Mouse (Mus musculus): ENCODE measurements around the gene Ctu1. TPM values are rescaled to one million over a fixed set of nuclear protein-coding genes. Genes with fewer than 3 reads are reported as not detected.

Ctu1 gene
- total RNA-seq (2021) = 10 to 100 TPM; 10.9 to 11.1 TPM
- long read RNA-seq, experiment 1, transcript Ctu1-201 (3 exons, 2,475 nt) = major isoform, 5 of 8 reads
- long read RNA-seq, experiment 1, partial matches to known transcripts = 1 of 8 reads
- long read RNA-seq, experiment 1, other reads (novel, unspliced or antisense) = 2 of 8 reads
- long read RNA-seq, experiment 2, transcript Ctu1-201 (3 exons, 2,475 nt) = major isoform, 10 of 10 reads
- long read RNA-seq, experiment 2, partial matches to known transcripts = 0 of 10 reads
- long read RNA-seq, experiment 2, other reads (novel, unspliced or antisense) = 0 of 10 reads

DNA sequence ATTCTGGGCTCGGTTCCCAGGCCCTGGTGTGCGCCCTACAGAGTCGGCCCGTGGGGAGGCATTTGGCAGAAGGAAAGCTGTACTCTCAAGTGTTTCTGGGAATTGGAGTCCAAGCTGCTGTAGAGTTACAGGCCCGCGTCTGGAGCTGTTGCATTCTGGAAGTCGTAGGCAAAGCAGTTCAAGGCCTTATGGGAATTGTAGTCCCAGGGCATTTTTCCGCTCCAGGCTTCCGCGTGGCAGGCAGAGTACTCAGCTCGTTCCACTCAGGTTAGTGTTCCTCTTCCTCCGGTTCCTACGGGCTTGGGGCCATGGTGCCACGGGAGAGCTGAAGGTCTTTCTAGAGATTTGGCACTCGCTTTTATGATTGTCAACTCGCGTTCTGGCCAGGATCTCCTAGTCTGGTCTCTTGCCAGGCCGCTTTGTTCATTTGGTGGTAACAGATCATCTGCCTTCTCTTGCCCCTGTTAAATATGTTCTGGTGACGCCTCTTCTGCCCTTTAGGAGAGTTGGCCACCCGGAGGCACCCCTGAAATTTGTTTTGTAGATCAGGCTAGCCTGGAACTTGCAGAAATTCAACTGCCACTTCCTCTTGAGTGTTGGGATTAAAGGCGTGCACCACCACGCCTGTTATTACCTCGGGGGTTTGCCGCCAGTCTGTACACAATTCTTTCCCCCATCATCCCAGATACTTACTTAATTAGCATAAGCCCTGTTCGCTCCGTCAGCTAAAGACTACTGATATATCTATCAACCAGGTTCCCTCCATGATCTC lies at the start of gene Ctu1:
Gene Ctu1, plus strand, starts transcription at position 208 of the 772 bp plus-strand sequence.
- peak; percentile 89 to 97 for DNase-seq (ENCODE audit: low spot score in 2 of 2)
- TF ChIP-seq CTCF (conservative IDR thresholded peaks at IDR 0.05) = 0 out of 2 replicates have a peak, but pooled peaks have one; percentile 14
- H3K4me3 ChIP-seq = peak within 1 kb of the TSS; percentile 79
- H3K27ac ChIP-seq = peak within 1 kb of the TSS; percentile 92

DNA sequence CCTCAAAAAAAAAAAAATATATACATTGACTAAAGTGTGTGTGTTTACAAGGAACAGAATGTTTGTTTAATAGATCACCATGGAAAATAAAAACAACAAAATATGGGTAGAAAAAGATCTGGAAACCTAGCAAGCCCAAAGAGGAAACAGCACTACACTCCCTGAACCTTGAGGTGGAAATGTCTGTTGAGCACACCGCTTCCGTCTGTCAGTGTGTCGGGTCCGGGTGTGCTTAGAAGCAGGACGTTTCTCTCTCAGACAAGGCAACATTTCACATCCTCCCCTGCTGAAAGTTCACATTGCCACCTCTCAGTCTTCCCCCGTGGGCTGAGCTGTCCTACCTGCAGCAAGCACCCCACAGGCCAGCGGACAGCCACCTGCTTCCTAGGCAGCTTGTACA lies 48.9 kb upstream of the Ctu1 start:
- no peak overlapping the region for H3K27ac ChIP-seq
- no peak overlapping the region for H3K4me3 ChIP-seq
- no peak for TF ChIP-seq CTCF (conservative IDR thresholded peaks at IDR 0.05)
- no peak for DNase-seq (ENCODE audit: low spot score in 2 of 2)

DNA sequence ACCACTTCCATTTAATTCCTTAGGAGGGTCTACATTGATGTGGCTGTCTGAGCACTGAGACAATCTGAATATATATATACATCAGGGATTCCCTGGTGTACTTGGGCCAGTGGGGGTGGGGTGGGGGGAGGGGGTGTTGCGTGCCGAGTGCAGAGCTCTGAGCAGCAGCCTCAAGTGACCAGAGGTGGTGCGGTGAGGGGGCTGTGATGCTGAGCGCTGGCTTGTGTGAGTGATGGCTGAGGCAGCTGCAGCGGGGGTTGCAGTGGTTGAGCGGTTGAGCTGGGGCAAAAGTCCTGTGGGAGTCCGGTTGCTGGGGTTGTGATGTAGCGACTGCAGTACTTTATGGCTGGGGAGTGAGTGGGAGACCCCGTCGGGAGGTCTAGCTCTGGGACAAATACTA lies 48.0 kb upstream of the Ctu1 start:
- no peak for TF ChIP-seq CTCF (conservative IDR thresholded peaks at IDR 0.05)
- no peak for DNase-seq (ENCODE audit: low spot score in 2 of 2)
- H3K27ac ChIP-seq = no peak overlapping the region
- peak overlapping the region; percentile 7; the same call in 1 of the 2 replicates for H3K4me3 ChIP-seq

DNA sequence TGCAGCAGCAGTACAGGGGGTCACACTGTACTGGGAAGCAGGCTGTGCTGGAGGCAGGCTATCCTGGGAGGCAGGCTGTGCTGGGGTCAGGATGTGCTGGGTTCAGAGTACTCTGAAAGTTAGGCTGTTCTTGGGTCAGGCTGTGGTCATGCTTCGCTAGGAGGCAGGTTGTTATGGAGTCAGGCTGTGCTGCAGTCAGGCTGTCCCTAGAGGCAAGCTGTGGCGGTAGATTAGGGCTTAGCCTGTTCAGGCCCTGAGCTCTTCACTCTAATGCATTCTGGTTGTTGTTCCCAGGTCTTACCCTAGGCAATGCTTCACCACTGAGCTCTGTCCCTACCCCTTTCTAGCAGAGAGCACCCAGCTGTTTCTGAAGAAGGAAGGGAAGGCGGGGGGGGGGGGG lies 46.8 kb upstream of the Ctu1 start:
- Histone ChIP-seq H3K27ac (no peak overlapping the region), H3K4me3 (no peak overlapping the region)
- DNase-seq (ENCODE audit: low spot score in 2 of 2) = no peak
- no peak for TF ChIP-seq CTCF (conservative IDR thresholded peaks at IDR 0.05)

DNA sequence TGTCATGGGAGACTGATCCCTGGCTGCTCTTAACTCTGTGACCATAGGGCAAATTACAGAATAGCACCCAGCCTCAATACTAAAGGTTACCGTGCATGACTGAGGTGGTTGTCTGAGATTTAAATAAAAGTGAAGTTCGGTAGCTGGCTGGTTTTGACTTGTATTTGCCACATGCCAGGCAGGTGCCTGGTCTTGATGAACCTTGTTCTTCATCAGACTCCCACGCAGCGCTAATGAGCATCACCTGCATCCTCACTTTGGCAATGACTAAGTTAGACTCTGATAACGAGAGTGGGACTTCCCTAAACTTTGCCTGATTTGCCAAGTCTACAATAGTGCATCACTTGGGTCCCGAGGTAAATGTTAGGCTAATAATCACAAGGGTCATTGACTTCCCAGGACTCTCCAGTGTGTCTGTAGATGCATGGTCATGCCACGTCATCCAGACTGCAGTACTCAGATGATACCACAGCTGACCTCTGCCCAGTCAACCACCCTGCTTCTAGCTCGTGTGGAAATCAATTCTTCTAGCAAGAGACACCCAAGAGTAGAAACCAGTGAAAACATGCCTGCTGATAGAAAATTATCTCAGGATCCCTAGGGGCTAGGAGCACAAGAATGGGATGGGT lies 45.9 kb upstream of the Ctu1 start:
- no peak for TF ChIP-seq CTCF (conservative IDR thresholded peaks at IDR 0.05)
- DNase-seq (ENCODE audit: low spot score in 2 of 2) = no peak
- Histone ChIP-seq H3K4me3 (no peak overlapping the region), H3K27ac (no peak overlapping the region)

DNA sequence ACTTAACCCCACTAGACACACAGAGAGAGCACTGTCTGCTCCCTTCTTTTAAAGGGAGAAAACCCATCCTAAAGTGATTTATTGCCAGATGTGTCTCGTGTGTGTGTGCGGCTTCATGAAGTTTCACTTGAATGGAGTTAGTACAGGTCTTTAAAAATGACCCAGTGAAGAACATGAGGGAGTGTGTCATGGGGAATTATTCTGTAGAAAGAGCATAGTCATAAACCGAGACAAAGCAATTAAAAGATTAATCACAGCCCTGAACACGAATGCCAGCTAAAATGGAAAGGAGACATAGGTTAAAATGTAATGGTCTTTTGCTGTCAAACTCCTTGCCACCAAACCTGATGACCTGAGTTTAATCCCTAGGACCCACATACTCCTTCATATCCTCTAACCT lies 37.9 kb upstream of the Ctu1 start:
- no peak for TF ChIP-seq CTCF (conservative IDR thresholded peaks at IDR 0.05)
- Histone ChIP-seq H3K4me3 (no peak overlapping the region), H3K27ac (no peak overlapping the region)
- DNase-seq (ENCODE audit: low spot score in 2 of 2) = no peak

DNA sequence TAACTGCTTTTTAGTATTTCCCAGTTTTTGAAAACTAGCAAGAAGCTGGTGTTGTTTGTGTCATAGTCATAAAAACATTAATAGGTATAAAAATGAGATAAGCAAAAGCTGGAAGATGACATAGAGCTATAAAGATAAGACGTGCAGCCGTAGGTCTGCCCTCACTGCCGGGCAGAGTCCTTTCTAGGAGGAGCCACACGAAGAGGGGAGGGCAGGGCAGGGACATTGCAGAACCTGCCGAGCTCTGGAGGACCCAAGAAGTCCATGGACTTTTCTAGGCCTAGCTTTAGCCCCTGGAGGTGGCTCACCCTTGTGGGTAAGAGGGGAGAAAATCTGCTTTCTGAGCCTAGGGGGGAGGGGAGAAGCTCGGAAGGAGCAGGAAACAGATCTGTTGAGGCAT lies 37.3 kb upstream of the Ctu1 start, which contains the start of gene Ceacam18:
Gene Ceacam18, plus strand, starts transcription at position 208 of the 400 bp plus-strand sequence.
- Histone ChIP-seq H3K27ac (no peak within 1 kb of the TSS), H3K4me3 (no peak within 1 kb of the TSS)
- no peak for TF ChIP-seq CTCF (conservative IDR thresholded peaks at IDR 0.05)
- no peak for DNase-seq (ENCODE audit: low spot score in 2 of 2)

DNA sequence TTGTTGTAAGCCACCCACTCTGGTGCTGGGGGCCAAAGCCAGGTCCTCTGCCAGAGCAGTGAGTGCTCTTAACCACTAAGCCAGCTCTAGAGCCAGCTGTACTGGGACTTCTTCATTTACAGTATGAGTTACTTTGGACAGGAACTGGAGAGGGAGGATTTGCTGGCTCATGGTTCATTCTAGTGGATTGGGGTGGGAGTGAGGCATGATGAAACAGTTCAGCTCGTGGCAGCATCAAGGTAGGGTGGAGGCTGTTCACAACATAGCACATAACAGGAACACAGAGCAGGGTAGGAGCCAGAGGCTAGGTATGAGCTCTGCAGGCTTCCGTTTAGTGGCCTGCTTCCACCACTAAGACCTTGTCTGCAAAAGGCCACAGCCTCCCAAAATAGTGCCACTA lies 35.6 kb upstream of the Ctu1 start:
- Histone ChIP-seq H3K27ac (no peak overlapping the region), H3K4me3 (no peak overlapping the region)
- DNase-seq (ENCODE audit: low spot score in 2 of 2) = no peak
- TF ChIP-seq CTCF (conservative IDR thresholded peaks at IDR 0.05) = no peak

DNA sequence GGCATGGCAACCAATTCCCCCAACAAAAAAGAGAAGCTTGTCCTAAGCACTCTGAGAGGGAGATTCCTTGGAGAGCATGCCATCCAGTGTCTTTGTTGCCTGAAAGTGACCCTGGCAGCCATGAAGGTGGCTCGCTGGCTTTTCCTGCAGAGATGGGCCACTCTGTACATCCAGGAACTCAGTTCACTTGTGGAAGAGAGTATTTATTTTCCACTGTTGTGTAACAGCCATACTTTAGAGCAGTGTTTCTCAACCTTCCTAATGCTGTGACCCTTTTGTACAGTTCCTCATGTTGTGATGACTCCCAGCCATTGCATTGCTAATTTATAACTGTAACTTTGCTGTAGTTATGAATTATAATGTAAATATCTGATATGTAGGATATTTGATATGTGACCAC lies 34.7 kb upstream of the Ctu1 start:
- no peak for TF ChIP-seq CTCF (conservative IDR thresholded peaks at IDR 0.05)
- Histone ChIP-seq H3K4me3 (no peak overlapping the region), H3K27ac (no peak overlapping the region)
- DNase-seq (ENCODE audit: low spot score in 2 of 2) = no peak

DNA sequence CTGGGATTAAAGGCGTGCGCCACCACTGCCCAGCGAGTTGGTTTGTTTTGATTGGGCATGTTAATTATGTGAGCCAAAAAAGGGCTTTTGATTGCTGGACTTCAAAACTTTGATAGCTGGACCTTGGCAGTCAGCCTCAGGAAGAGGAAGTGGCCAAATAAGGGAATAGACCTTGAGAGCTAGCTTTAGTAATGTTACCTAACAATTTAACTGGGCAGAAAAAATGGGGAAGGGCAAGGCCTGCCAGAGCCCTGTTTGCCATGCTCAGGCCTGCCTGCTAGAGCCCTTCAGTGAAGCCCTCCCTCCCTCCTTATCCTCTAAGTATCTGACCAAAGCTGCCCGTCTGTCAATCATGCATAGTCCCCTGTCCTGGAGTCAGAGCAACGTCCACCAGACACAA lies 29.2 kb upstream of the Ctu1 start:
- DNase-seq (ENCODE audit: low spot score in 2 of 2) = no peak
- Histone ChIP-seq H3K4me3 (no peak overlapping the region), H3K27ac (no peak overlapping the region)
- no peak for TF ChIP-seq CTCF (conservative IDR thresholded peaks at IDR 0.05)

DNA sequence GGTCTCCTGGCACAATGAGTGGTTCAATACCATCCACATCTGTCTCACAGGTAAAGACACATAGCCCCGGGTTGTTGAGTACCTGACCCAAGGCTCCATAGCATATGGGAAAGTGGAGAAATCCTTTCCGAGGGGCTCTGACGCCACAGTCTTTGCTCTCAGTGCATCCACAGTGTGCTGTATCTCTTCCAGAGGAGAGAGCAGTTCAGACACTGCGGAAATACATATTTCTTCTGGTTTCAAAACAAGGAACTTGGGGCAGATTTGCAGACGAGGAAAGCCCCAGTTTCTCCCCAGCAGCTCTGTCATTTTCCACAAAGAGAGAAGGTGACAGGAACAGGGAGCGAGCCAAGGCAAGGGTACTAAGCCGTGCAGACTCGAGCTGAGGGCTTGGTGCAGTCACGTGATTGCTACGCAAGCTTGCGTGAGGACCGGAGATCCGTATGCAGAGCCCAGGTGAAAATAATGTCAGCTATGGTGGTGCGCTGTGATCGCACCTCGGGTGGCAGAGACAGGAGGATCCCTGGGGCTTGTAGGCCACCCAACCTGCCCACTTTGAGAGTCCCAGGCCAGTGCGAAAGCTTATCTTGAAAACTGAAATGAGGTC lies 28.7 kb upstream of the Ctu1 start:
- Histone ChIP-seq H3K27ac (no peak overlapping the region), H3K4me3 (no peak overlapping the region)
- no peak for TF ChIP-seq CTCF (conservative IDR thresholded peaks at IDR 0.05)
- no peak for DNase-seq (ENCODE audit: low spot score in 2 of 2)

DNA sequence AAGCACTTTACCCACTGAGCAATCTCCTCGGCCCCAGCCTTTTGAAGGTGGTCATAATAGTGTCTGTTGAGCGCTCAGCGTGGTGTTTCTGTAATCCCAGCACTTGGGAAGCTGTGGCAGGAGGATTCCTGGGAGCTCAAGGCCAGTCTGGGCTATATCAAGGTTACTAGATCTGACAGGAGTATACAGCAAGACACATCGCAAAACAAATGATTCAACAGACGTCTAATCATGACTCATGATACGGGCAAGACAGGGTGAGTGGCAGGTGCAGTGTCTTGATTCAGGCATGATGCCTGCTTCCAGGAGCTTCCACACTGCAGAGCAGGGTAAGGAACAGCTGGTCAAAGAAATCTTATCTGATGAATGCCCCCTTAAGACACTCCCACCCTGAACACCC lies 19.1 kb upstream of the Ctu1 start:
- no peak overlapping the region for H3K27ac ChIP-seq
- TF ChIP-seq CTCF (conservative IDR thresholded peaks at IDR 0.05) = no peak
- H3K4me3 ChIP-seq = no peak overlapping the region
- no peak for DNase-seq (ENCODE audit: low spot score in 2 of 2)

DNA sequence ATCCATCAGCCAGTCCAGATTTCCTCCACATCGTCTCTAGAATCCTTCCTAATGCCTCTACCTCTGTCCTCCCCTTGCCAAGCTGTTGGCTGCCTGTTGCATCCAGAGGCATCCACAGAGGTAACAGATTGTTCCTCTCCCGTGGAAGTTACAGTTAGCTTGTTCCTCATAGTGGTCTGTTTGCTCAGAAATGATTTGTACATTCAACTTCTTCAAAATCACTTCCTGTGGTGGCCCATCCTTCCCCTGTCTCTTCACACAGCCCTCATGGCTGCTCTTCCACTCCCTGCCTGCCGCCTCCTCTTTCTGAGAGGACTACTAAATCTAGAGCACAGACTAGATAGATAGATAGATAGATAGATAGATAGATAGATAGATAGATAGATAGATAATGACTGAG lies 17.3 kb upstream of the Ctu1 start:
- DNase-seq (ENCODE audit: low spot score in 2 of 2) = no peak
- TF ChIP-seq CTCF (conservative IDR thresholded peaks at IDR 0.05) = no peak

More for the DNA sequence above, 17.3 kb upstream of the Ctu1 start:
- H3K4me3 ChIP-seq = no peak overlapping the region
- no peak overlapping the region for H3K27ac ChIP-seq
